Mouse (Mus musculus) heart, postnatal 14 days (tissue): ENCODE measurements around the gene Dnaaf2. TPM values are rescaled to one million over a fixed set of nuclear protein-coding genes. Genes with fewer than 3 reads are reported as not detected.

Experiments used
- DNase-seq, 2 experiments: peaks; one replicate each; pipeline ENCODE4 v3.0.0; 2021 to 2022
- intact Hi-C: fragments of 180-260 bp; cut with DNase I; formaldehyde crosslinking; loops from one replicate; pipeline ENCODE4 v1.15.1; 2025
- long read RNA-seq, 2 experiments: library from polyadenylated mRNA; stranded (forward); transcript quantifications; one replicate each; pipeline ENCODE4 v2.0.0; 2021
- total RNA-seq, 2 experiments: library from RNA; stranded (reverse); gene quantifications; 2 replicates each; pipeline ENCODE4 v1.2.3; 2021

The Dnaaf2 gene
- under 1 TPM; 0.76 TPM for total RNA-seq
- long read RNA-seq, experiment 1, transcript Dnaaf2-201 (3 exons, 3,390 nt): major isoform, 11 of 11 reads
- long read RNA-seq, experiment 1, partial matches to known transcripts: 0 of 11 reads
- long read RNA-seq, experiment 1, other reads (novel, unspliced or antisense): 0 of 11 reads
- long read RNA-seq, experiment 2, transcript Dnaaf2-201 (3 exons, 3,390 nt): major isoform, 5 of 5 reads
- long read RNA-seq, experiment 2, partial matches to known transcripts: 0 of 5 reads
- long read RNA-seq, experiment 2, other reads (novel, unspliced or antisense): 0 of 5 reads

- intact Hi-C loops: loop anchor here (5.0 kb wide), 1 partner anchor 44 kb away; the partner anchor contains the start of gene Klhdc1
- peak; percentile 50 to 72 for DNase-seq
Measured at GRCm38 (mm10) chr12:69198164-69198535, at the start of gene Dnaaf2. Gene Dnaaf2, minus strand, starts transcription at chr12:69198429.

GRCm38 (mm10) chr12:69241771-69242431 lies 43.7 kb upstream of the Dnaaf2 start:
- intact Hi-C loops: loop anchor here (5.0 kb wide), 2 partner anchors 45 to 55 kb away; partner anchors contain the start of genes Dnaaf2, Gm49383 and Klhdc2

GRCm38 (mm10) chr12:69241405-69241770 lies 43.2 kb upstream of the Dnaaf2 start:
- DNase-seq: no peak
- intact Hi-C loops: loop anchor here (5.0 kb wide), 2 partner anchors 44 to 56 kb away; partner anchors contain the start of genes Dnaaf2, Gm49383 and Klhdc2

More at GRCm38 (mm10) chr12:69241771-69242431, 43.7 kb upstream of the Dnaaf2 start:
- DNase-seq: peak; percentile 81 to 84

GRCm38 (mm10) chr12:69240876-69241275 lies 42.6 kb upstream of the Dnaaf2 start, which contains the start of gene Klhdc1:
Gene Klhdc1, plus strand, starts transcription at chr12:69241176.
- DNase-seq: no peak
- intact Hi-C loops: loop anchor here (5.0 kb wide), 2 partner anchors 44 to 56 kb away; partner anchors contain the start of genes Dnaaf2, Gm49383 and Klhdc2

GRCm38 (mm10) chr12:69238284-69238683 lies 40.1 kb upstream of the Dnaaf2 start:
- DNase-seq: no peak
- intact Hi-C loops: no loop called here

GRCm38 (mm10) chr12:69235782-69236181 lies 37.6 kb upstream of the Dnaaf2 start:
- no peak for DNase-seq
- intact Hi-C loops: no loop called here

GRCm38 (mm10) chr12:69229251-69229650 lies 31.0 kb upstream of the Dnaaf2 start:
- DNase-seq: peak in 1 of 2 experiments; percentile 27
- intact Hi-C loops: no loop called here

GRCm38 (mm10) chr12:69227776-69228466 lies 29.7 kb upstream of the Dnaaf2 start, which contains the start of gene Pole2:
Gene Pole2, minus strand, starts transcription at chr12:69228195.
- intact Hi-C loops: no loop called here
- peak; percentile 92 to 93 for DNase-seq

- intact Hi-C loops: no loop called here
- DNase-seq: no peak
Measured at GRCm38 (mm10) chr12:69220613-69221277, 22.5 kb upstream of the Dnaaf2 start.

- no peak for DNase-seq
- intact Hi-C loops: loop anchor here (10.0 kb wide), 1 partner anchor 478 kb away; no protein-coding TSS in a partner anchor
Measured at GRCm38 (mm10) chr12:69216587-69216986, 18.4 kb upstream of the Dnaaf2 start.

- peak; percentile 59 to 72 for DNase-seq
- intact Hi-C loops: loop anchor here (5.0 to 10.0 kb wide), 2 partner anchors 122 to 480 kb away; no protein-coding TSS in a partner anchor
Measured at GRCm38 (mm10) chr12:69215000-69215785, 17.0 kb upstream of the Dnaaf2 start.

GRCm38 (mm10) chr12:69214393-69214792 lies 16.2 kb upstream of the Dnaaf2 start:
- DNase-seq: no peak
- intact Hi-C loops: loop anchor here (5.0 to 10.0 kb wide), 2 partner anchors 123 to 480 kb away; no protein-coding TSS in a partner anchor

GRCm38 (mm10) chr12:69213186-69213777 lies 15.1 kb upstream of the Dnaaf2 start:
- intact Hi-C loops: loop anchor here (5.0 to 10.0 kb wide), 2 partner anchors 124 to 482 kb away; no protein-coding TSS in a partner anchor
- DNase-seq: no peak

- DNase-seq: peak in 1 of 2 experiments; percentile 26
- intact Hi-C loops: loop anchor here (5.0 to 10.0 kb wide), 2 partner anchors 126 to 484 kb away; no protein-coding TSS in a partner anchor
Measured at GRCm38 (mm10) chr12:69211057-69211456, 12.8 kb upstream of the Dnaaf2 start.

- intact Hi-C loops: loop anchor here (5.0 to 10.0 kb wide), 2 partner anchors 127 to 484 kb away; no protein-coding TSS in a partner anchor
- no peak for DNase-seq
Measured at GRCm38 (mm10) chr12:69210056-69210979, 12.1 kb upstream of the Dnaaf2 start.

- intact Hi-C loops: loop anchor here (10.0 kb wide), 1 partner anchor 376 kb away; the partner anchor contains the start of gene Vcpkmt
Measured at GRCm38 (mm10) chr12:69208520-69208919, 10.3 kb upstream of the Dnaaf2 start.

GRCm38 (mm10) chr12:69207926-69208325 lies 9.7 kb upstream of the Dnaaf2 start:
- intact Hi-C loops: loop anchor here (10.0 kb wide), 1 partner anchor 377 kb away; the partner anchor contains the start of gene Vcpkmt
- DNase-seq: no peak

More at GRCm38 (mm10) chr12:69208520-69208919, 10.3 kb upstream of the Dnaaf2 start:
- no peak for DNase-seq
